Mouse (Mus musculus) urinary bladder, postnatal 14 days (tissue): Measurements from ENCODE around the gene Xpo5.
A peak's percentile ranks its signal among the peaks of the same experiment; 100 is the strongest.

Experiments used
- DNase-seq: peaks from one replicate; pipeline ENCODE4 v3.0.0; 2021; ENCODE audit warnings: low spot score

Gene Xpo5

GRCm38 (mm10) chr17:46203078-46203477 is 496 bp downstream of the Xpo5 start:
- DNase-seq, result peak; percentile 41

- no peak for DNase-seq
Measured at GRCm38 (mm10) chr17:46206676-46207075, 4.1 kb downstream of the Xpo5 start.

GRCm38 (mm10) chr17:46210550-46210949 is 8.0 kb downstream of the Xpo5 start:
- peak; percentile 26 for DNase-seq

- DNase-seq, result no peak
Measured at GRCm38 (mm10) chr17:46221601-46222000, 19.0 kb downstream of the Xpo5 start.

- DNase-seq, result no peak
Measured at GRCm38 (mm10) chr17:46227576-46227975, 25.0 kb downstream of the Xpo5 start.

- no peak for DNase-seq
Measured at GRCm38 (mm10) chr17:46236067-46236466, 33.5 kb downstream of the Xpo5 start.

- no peak for DNase-seq
Measured at GRCm38 (mm10) chr17:46237079-46237478, 34.5 kb downstream of the Xpo5 start.

GRCm38 (mm10) chr17:46237480-46237879 is 34.9 kb downstream of the Xpo5 start:
- no peak for DNase-seq

- DNase-seq, result no peak
Measured at GRCm38 (mm10) chr17:46239516-46240114, 37.0 kb downstream of the Xpo5 start.

GRCm38 (mm10) chr17:46241471-46241870 is 38.9 kb downstream of the Xpo5 start:
- no peak for DNase-seq

- no peak for DNase-seq
Measured at GRCm38 (mm10) chr17:46242274-46242673, 39.7 kb downstream of the Xpo5 start.

- no peak for DNase-seq
Measured at GRCm38 (mm10) chr17:46242993-46243392, 40.4 kb downstream of the Xpo5 start.

- DNase-seq, result no peak
Measured at GRCm38 (mm10) chr17:46243624-46244023, 41.0 kb downstream of the Xpo5 start.

- DNase-seq, result no peak
Measured at GRCm38 (mm10) chr17:46244579-46244978, 42.0 kb downstream of the Xpo5 start.

GRCm38 (mm10) chr17:46247512-46248188 is 45.1 kb downstream of the Xpo5 start, which contains the start of the genes Polr1c and Yipf3:
TSS of gene Polr1c (minus strand) at chr17:46248054.
TSS of gene Yipf3 (plus strand) at chr17:46248080.
- DNase-seq, result peak; percentile 98

- no peak for DNase-seq
Measured at GRCm38 (mm10) chr17:46248189-46248522, 45.6 kb downstream of the Xpo5 start.

GRCm38 (mm10) chr17:46251174-46251573 is 48.6 kb downstream of the Xpo5 start:
- no peak for DNase-seq

- DNase-seq, result peak; percentile 39
Measured at GRCm38 (mm10) chr17:46252571-46253451, 50.2 kb downstream of the Xpo5 start.

GRCm38 (mm10) chr17:46253452-46254084 is 51.0 kb downstream of the Xpo5 start, which contains the start of gene Lrrc73:
TSS of gene Lrrc73 (plus strand) at chr17:46253531.
- peak; percentile 91 for DNase-seq

- peak; percentile 20 for DNase-seq
Measured at GRCm38 (mm10) chr17:46254106-46254505, 51.5 kb downstream of the Xpo5 start.

GRCm38 (mm10) chr17:46255147-46255546 is 52.6 kb downstream of the Xpo5 start:
- no peak for DNase-seq
